Mouse (Mus musculus) layer of hippocampus, adult 11-12 months (tissue): ENCODE results near the gene Armc7.
"Not testable (repeated sequence)": the region's sequence is repeated elsewhere in the genome, so short reads cannot be mapped to it uniquely, and the experiment has no call there.

Source experiments
- DNase-seq: peaks from one replicate; pipeline ENCODE4 v3.0.0; 2022; ENCODE audit warnings: low spot score

Armc7 gene

DNA sequence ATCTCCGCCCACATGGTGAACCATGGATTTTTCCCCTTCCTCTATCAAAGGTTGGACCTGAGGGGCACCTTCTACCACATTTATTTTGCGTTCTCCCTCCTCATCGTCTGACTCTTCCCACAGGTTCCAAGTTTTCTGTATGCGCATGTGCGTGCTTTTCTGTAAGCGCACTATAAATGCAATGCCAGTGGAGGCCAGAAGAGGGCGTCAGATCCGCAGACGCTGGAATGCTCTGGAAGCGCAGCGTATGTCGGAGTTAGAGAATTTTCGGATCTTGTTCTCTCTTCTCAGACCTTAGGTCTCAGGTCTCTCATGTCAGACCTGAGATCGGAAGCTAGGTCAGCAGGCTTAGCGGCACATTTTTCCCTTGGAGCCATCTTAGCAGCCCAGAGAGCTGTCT lies 19.8 kb upstream of the Armc7 start:
- DNase-seq: no peak

DNA sequence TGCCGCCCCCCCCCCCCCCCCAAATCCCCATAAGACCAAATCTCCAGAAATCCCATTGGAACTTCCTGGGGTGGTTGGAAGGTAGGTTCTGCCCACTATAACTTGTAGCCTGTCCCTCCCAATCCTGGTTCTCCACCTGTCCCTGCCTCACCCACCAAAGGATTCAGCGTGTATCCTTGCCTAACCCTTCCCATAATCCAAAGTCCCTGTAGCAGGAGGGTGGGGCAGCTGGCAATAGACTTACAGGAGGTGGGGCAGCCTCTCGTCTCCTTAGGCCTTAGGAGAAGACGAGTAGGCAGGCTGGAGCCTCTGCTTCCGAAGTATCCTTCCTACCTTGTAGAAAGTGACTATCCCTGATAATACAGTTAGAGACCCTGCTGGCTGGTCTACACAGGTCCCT lies 19.3 kb upstream of the Armc7 start:
- no peak for DNase-seq

DNA sequence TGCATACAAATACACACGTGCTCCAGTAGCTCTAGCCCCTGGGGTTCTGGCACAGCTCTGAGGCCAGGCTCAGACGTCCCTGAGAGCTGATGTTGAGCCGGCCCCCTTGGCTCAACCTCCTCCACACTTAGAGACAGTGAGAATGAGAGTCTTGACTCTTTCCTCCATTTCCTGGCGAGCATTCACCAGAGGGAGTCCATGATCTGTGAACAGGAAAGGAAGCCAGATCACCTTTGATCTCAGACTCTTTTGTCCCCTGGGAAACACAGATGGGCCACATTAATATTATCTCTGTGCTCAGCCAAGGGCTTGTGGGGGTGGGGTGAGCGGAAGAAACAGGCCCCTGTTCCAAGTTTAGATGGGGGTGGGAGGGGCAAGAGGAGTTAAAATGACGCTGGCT lies 18.1 kb upstream of the Armc7 start:
- no peak for DNase-seq

GRCm38 (mm10) chr11:115460976-115461375 lies 14.5 kb upstream of the Armc7 start:
- no peak for DNase-seq

DNA sequence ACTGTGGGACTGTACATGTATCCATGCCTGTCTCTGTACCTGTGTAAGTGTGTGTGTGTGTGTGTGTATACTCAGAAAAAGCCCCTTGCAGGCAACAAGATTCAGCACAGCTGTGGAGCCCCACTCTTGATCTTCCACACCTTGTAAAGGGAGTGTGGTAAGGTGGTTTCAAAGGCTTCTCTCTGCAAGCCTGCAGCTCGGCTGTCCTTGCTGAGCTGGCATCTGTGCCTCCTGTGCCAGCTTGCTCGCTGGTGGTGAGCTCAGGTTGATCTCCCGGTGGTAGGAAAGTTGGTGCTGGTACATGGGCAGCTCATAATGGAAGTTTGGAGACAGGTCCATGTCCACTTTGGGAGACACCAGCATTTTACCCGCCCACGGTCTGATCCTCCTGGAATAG lies 13.6 kb upstream of the Armc7 start:
- DNase-seq: no peak

- no peak for DNase-seq
These were observed 13.1 kb upstream of the Armc7 start, which contains the start of gene Slc16a5 for GRCm38 (mm10) chr11:115462243-115462891. Gene Slc16a5 (plus strand): TSS chr11:115462474.

GRCm38 (mm10) chr11:115463397-115463796 lies 12.1 kb upstream of the Armc7 start:
- DNase-seq: no peak

DNA sequence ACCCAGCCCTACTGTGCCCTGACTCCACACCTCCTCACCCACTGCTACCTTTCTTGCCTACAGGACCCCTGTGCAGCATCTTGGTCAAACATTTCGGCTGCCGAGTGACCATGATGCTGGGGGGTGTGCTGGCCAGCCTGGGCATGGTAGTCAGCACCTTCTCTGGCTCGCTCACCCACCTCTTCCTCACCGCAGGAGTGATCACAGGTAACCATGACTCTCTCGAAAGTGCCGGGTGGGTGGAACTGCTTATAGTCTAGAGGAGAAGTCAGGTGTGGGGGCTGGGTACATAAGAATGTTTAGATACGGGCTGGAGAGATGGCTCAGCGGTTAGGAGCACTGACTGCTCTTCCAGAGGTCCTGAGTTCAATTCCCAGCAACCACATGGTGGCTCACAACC lies 10.6 kb upstream of the Armc7 start:
- DNase-seq: no peak

GRCm38 (mm10) chr11:115467217-115467618 lies 8.2 kb upstream of the Armc7 start:
- DNase-seq: no peak

- no peak for DNase-seq
These were observed 3.3 kb upstream of the Armc7 start for GRCm38 (mm10) chr11:115472183-115472582.

GRCm38 (mm10) chr11:115473626-115474275 lies 1.7 kb upstream of the Armc7 start:
- peak; percentile 98 for DNase-seq

DNA sequence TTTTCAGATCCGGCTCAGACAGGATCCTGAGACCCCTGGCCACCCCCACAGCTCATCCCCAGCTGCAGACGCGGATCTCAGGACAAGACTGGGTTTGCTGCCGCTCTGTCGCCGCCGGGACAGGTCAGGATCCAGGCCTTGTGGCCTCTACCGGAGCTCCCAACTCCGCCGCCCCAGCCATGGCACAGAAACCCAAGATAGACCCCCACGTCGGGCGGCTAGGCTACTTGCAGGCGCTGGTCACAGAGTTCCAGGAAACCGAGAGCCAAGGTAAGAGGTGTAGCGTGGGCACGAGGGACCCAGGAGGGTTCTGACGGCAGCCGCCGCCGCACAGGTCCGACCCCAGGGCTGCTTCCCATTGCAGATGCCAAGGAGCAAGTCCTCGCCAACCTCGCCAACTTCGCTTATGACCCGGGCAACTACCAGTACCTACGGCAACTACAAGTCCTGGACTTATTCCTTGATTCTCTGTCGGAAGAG lies 331 bp downstream of the Armc7 start:
- peak; percentile 28 for DNase-seq

- DNase-seq: not testable (repeated sequence)
These were observed 1.2 kb downstream of the Armc7 start for GRCm38 (mm10) chr11:115476630-115477029.

GRCm38 (mm10) chr11:115477388-115477787 lies 1.9 kb downstream of the Armc7 start:
- DNase-seq: not testable (repeated sequence)

- DNase-seq: no peak
These were observed 3.0 kb downstream of the Armc7 start for GRCm38 (mm10) chr11:115478296-115478938.

GRCm38 (mm10) chr11:115481553-115482259 lies 6.2 kb downstream of the Armc7 start:
- DNase-seq: peak; percentile 75

DNA sequence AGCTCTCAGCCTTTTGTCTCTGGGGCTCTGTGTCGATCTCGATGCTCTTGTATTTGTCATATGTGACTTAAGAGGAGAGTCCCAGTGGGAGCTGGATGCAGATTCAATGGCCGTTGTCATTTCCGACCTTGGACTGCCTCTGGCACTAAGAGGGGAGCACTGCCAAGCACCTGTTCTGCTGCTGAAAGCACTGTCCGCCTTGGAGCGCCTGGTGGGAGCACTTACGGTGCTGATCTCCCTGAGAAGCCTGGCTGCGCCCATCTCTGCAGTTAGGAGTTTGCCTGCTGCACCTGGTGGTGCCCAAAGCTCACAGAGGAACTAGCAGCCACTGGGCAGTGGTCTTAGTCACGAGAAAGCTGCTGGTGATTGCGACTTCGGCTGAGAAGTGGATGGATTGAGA lies 7.8 kb downstream of the Armc7 start:
- DNase-seq: no peak

DNA sequence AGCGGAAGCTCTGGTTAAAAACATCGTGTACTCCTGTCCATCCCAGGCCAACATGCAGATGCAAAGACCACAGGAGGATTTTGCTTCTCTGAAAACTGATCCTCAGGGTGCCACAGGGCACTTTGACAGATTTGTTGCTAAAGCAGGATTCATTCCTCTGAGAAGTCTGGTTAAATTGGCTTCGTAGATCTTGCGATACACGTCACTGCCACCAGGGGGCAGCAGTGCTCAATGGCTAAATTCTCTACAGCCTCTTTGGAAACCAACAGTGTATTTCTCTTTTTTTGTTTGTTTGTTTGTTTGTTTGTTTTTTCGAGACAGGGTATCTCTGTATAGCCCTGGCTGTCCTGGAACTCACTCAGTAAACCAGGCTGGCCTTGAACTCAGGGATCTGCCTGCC lies 8.3 kb downstream of the Armc7 start:
- DNase-seq: peak; percentile 85

DNA sequence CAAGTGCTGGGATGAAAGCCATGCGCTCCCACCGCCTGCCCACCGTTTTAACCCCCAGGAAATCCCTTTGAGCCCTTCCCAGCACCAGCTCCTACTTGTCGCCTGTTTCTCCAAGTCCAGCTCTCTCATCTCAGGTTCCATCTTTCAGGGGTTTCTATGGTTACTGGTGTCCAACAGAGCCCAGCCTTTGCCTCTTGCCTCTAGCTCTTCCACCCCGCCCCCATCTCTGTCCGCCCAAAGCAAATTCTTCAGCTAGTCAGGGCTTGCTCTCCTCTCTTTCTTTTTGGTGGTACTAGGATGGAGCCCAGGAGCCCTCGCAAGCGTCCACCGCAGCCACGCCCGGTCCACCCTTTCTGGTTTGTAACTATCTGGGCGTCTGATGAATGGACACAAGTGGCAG lies 9.7 kb downstream of the Armc7 start:
- DNase-seq: no peak

DNA sequence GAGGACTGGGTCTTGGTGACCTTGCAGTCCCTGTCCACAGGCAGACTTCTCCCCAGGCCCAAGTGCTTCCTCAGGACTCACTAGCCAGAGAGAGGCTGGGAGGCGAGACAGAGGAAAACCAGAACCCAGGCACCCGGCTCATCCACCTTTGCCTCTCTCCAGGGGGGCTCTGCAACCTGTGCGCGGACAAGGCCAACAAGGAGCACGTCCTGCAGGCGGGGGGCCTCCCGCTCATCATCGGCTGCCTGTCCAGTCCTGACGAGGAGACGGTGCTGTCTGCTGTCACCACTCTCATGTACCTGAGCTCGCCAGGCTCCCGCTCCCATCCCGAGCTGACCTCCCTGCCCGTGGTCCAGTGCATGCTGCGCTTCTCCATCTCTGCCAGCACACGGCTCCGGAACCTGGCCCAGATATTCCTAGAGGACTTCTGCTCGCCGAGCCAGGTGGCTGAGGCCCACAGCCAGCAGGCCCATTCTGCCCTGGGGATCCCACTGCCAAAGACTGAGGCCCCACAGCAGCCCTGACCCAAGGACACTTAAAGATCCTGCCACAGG lies 13.2 kb downstream of the Armc7 start:
- no peak for DNase-seq

- DNase-seq: no peak
These were observed 15.2 kb downstream of the Armc7 start for GRCm38 (mm10) chr11:115490441-115491355.
